Mouse (Mus musculus): ENCODE data around the gene Aars2.

GRCm38 (mm10) chr17:45468302-45468701 lies 38.3 kb upstream of the Aars2 start:
- TF ChIP-seq CTCF (IDR thresholded peaks at IDR 0.05; ENCODE audit: low read depth) (no peak), EP300 (IDR thresholded peaks at IDR 0.05; ENCODE audit: low read depth) (no peak)
